Mouse (Mus musculus): ENCODE measurements around the gene Gm609.
"Not testable (repeated sequence)": the region's sequence is repeated elsewhere in the genome, so short reads cannot be mapped to it uniquely, and the experiment has no call there.

Gm609 gene

GRCm38 (mm10) chr16:45492927-45493326, at the start of gene Gm609:
Gm609 (minus strand) TSS chr16:45492969.
- no peak for DNase-seq (ENCODE audit: low spot score)

GRCm38 (mm10) chr16:45542108-45542507, 49.3 kb upstream of the Gm609 start:
- DNase-seq (ENCODE audit: low spot score), result no peak

GRCm38 (mm10) chr16:45538342-45538741, 45.6 kb upstream of the Gm609 start:
- DNase-seq (ENCODE audit: low spot score), result not testable (repeated sequence)

DNA sequence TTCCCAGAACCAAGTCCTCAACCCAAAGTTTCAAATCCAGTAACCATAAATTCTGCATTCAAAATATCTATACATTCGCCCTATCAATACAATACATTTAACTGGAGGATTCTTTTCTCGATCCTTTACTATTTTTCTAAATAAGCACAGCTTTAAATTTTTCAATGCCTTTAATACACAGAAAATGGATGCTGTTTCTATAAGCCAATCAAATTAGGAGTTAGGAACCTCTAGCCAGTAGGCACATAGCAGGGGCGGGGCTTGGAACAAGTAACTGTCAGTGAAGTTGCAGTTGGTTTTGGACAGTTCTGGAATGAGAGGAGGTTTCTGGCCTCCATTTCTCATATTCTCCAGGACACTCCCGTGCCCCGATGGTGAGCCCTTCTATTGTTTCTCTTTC, 42.2 kb upstream of the Gm609 start, which contains the start of gene Slc9c1:
Gene Slc9c1 (plus strand): TSS at position 301 of the 400 bp plus-strand sequence.
- no peak for DNase-seq (ENCODE audit: low spot score)

GRCm38 (mm10) chr16:45531950-45532349, 39.2 kb upstream of the Gm609 start, which contains the start of gene Gm17783:
Gm17783 (minus strand) TSS chr16:45532050.
- no peak for DNase-seq (ENCODE audit: low spot score)

DNA sequence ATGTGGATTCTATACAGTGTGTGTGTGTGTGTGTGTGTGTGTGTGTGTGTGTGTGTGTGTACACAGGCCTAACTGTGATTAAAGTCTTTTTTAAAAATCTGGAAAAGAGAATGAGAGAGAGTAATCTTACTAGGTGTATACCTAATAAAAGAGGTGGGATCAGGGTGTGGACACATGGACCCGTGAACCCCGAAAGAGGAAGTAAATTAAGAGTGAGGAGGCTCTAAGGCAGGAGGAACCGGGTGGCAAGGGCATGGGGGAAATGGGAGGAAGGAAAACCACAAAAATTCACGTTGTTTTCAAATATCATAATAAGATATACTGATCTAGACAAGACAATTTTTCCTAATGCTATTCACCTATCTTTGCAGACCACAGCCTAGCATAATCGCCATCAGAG, 32.8 kb upstream of the Gm609 start:
- DNase-seq (ENCODE audit: low spot score), result no peak

DNA sequence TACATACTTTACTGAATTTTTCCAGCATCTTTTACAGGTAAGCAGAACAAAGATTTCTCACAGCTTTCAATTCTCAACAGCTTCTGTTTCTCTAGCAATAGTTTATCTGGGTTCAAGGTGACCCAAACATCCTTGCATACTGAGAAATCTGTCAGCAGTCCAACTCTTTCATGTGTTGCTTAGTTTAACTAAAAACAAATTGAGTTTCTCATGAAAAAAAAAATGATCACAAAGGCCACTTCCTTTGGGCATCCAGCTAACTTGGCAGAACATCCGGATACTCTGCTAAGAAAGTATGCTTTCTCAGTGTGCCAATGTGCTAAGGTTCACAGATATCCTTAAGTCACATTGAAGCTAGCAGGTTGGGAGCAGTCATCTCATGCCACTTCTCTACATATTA, 2.6 kb upstream of the Gm609 start:
- DNase-seq (ENCODE audit: low spot score), result no peak

- no peak for DNase-seq (ENCODE audit: low spot score)
These were observed 15.8 kb downstream of the Gm609 start for GRCm38 (mm10) chr16:45476991-45477390.

DNA sequence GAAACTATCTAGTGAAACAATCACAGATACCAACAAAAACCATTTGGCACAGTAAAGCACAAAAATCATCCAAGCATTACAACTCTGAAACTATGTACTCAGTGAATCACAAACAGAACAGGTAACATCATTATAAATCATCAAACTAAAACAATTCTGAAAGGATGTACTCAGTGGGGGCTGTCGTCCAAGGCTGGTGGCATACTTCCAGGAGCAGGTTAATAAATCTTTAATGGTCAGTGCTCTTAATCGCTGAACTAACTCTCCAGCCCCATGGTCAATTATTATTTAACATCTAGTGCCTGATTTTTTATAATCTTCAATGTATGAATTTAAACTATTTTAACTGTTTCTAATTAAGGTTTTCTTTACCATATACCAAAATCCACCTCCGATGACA, 20.9 kb downstream of the Gm609 start:
- DNase-seq (ENCODE audit: low spot score), result peak; percentile 11

- DNase-seq (ENCODE audit: low spot score), result no peak
These were observed 38.0 kb downstream of the Gm609 start for GRCm38 (mm10) chr16:45454762-45455161.

DNA sequence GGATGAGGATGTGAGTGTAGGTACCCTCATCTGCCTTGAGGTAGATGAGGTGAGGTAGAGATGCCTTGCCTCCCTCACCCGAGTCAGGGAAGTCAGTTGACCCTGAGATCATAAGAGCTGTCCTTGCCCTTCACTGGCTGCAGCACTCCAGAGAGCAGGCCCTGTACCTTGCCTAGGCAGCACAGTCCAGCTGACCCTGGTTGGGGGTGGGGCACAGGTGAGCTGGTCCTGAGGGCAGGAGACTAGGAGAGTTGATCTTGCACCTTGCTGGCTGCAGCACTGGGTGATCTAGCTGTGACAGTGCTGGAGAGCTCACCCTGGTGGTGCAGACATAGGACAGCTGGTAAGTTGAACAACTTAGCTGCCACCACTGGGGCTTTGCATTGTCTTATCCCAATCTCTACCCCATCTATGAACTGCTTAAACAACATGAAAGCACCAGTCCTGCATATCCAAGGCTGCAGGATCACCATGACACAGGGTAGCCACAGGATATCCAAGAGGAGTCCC, 55.5 kb downstream of the Gm609 start:
- no peak for DNase-seq (ENCODE audit: low spot score)

GRCm38 (mm10) chr16:45435591-45435990, 57.2 kb downstream of the Gm609 start:
- no peak for DNase-seq (ENCODE audit: low spot score)

DNA sequence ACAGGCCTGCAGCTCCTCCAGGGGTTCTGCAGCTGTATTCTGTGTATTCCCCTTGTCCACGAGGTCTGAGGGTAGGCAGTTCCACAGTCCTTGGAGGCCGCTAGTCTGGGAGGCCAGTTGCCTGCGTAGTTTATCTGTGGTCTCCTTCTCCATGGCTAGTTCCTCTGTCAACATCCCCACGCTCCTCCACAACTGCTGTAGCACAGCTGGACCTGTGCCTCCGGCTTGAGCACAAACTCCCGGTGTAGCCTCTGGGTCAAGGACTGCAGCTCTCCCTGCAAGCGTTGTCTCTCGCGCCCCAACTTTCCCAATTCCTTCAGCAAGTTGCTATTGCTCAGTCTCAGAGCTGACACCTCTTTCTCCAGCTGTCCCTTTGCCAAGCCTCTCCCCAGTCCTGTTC, 65.1 kb downstream of the Gm609 start:
- DNase-seq (ENCODE audit: low spot score), result peak; percentile 37

DNA sequence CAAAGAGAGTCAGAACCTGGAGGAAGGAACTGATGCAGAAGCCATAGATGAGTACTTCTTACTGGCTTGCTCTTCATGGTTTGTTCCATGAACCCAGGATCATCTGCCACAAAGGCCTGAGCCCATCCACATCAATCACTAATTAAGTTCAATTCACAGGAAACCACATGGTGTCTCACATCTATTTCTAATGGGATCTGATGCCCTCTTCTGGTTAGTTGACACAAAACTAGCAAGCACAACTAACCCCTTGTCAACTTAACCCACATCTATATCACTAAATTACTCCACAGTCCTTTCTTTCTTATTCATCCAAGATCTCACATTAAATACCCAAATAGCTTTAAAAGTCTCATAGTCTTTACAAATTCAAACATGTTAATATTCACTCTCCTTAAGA, 79.3 kb downstream of the Gm609 start:
- no peak for DNase-seq (ENCODE audit: low spot score)

GRCm38 (mm10) chr16:45409064-45409446, 83.7 kb downstream of the Gm609 start:
- DNase-seq (ENCODE audit: low spot score), result not testable (repeated sequence)

GRCm38 (mm10) chr16:45408425-45409063, 84.2 kb downstream of the Gm609 start, which contains the start of gene Cd200:
Cd200 (minus strand) TSS chr16:45409053.
- peak; percentile 66 for DNase-seq (ENCODE audit: low spot score)

GRCm38 (mm10) chr16:45407645-45408400, 84.9 kb downstream of the Gm609 start:
- no peak for DNase-seq (ENCODE audit: low spot score)

DNA sequence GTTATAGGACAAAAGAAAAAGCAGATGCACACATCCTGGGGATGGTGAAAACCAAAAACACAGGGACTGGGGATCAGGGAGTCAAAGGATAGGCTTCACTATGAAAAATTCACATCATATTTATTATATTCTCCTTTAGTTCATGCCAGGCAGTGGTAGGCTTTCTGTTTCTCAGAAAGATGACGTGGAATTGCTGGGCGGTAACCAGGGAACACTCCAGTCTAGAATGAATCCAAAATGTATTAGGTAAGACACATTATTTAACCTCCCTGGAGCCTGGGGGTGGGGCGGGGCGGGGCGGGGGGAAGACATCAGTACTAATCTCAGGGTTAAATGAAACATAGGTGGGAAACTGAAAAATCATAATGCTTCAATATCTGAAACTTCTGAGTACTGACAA, 85.7 kb downstream of the Gm609 start:
- no peak for DNase-seq (ENCODE audit: low spot score)

DNA sequence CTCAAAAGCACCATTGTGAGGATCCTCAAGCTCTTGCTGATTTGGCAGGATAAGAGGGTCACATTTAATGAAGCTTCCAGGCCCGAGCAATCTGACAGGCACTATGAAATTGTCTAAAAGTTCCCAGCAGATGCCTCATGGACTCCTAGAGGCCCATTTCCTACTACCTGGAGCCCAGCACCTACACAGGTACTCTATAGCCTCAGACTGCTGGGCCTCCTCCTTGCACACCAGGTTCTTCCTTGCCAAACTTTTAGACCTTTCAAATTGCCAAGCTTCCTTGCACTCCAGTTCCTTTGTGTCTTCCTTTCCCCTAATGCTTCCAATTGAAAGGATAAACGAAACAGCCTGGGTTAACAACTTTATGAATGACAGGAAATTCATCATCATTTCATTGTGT, 89.8 kb downstream of the Gm609 start:
- DNase-seq (ENCODE audit: low spot score), result no peak

GRCm38 (mm10) chr16:45402036-45402435, 90.7 kb downstream of the Gm609 start:
- DNase-seq (ENCODE audit: low spot score), result no peak

DNA sequence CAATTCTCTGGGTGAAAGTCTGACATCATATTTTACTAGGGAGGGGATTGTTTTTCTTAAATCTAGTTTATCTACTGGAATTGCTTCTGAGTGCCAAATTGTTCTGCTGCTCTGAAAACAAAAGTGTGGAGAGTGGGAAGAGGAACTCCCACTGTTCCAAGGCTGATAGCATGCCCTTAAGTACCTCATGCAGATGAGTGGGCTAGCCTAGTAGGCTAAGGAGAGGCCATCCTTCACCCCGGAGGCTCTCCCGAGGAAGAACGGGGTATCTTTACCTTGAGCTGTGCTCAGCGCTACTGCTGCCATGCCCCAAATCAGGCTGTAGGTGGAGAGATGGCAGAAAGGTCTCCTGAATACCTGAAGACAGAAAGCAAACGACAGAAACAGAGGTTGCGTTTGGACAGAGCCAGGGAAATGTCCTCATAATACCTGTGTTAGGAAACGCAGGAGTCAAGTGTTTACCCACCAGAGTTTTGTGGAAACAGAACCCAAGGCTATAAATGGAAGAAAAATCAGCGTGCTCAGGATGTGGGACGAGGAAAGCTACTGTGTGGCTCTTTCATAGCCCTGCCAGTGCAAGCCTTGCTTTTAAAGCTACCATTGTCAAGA, 92.7 kb downstream of the Gm609 start:
- peak; percentile 25 for DNase-seq (ENCODE audit: low spot score)

- no peak for DNase-seq (ENCODE audit: low spot score)
These were observed 93.4 kb downstream of the Gm609 start for GRCm38 (mm10) chr16:45399411-45399810.

DNA sequence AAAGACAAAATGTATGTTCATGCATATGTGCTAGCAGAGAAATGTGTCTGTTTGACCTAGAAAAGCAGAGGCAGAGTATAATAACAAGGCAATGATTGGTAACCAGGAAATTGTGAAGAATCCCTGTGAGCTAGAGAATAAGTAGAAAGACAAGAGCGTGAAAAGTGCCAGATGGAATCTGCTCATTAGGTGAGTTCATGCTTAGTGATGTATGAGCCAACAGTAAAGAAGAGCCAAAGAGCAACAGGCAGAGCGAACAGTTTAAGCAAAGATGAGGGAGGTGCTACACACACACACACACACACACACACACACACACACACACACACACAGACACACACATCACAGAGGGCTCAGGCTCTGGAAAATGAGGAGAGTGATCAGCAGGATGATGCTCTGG, 95.3 kb downstream of the Gm609 start:
- no peak for DNase-seq (ENCODE audit: low spot score)

Data from ovary, postnatal 36 days (tissue).